Mouse (Mus musculus): ENCODE measurements around the gene Rfxank. TPM values are rescaled to one million over a fixed set of nuclear protein-coding genes. Genes with fewer than 3 reads are reported as not detected.

The Rfxank gene
- polyA plus RNA-seq, 1 experiment = 1.8 TPM

DNA sequence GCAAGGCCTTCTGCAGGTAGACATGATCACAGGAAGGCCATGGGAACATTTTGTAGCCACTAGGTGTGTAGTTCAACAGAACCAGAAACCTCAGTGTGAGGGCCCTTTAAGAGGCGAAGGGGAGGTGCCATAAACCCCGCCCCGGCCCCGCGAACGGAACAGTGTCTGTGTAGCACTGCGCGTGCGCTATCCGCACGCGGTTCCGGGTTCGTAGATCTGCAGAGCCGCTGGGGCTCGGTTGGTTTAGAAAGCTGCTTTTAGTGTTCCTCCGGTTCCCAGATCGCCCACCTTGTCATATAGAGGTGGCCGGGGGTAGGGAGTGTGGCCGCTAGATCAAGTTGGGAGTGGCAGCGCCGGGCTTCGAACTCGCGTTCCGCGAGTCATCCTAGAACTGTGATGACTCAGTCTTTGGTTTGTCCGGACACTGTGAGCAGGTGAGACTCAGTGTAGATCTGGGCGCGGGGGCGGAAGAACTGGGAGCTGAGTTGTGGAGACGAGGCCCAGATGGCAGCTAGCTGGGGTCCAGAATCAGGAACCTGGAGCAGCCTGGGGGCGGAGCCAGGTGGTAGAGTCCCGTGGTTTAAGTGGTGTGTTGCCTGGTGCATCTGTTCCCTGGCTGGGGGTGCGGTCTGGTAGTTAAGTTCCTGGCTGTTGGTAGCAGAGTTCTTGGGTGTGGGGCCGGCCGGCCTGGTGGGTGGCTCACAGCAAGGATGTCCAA lies 7.6 kb downstream of the Rfxank start, which contains the start of gene Nr2c2ap:
Gene Nr2c2ap (plus strand): TSS at position 168 of the 718 bp plus-strand sequence.
- H3K9me3 ChIP-seq (ENCODE audit: control insufficient read depth, low read length) = no peaks in the 10 kb centered on the region
- H3K36me3 ChIP-seq (ENCODE audit: control insufficient read depth) = peaks cover 41% of the 10 kb centered on the region
- TF ChIP-seq GATA1 (IDR thresholded peaks at IDR 0.05; ENCODE audit: low read length) = no peak
- TF ChIP-seq TAL1 (IDR thresholded peaks at IDR 0.05; ENCODE audit: low read length) = no peak
- H3K27me3 ChIP-seq (ENCODE audit: control insufficient read depth) = no peaks in the 10 kb centered on the region
- peak within 1 kb of the TSS; percentile 81 for H3K4me3 ChIP-seq (replicated peaks)
- peaks cover 46% of the 10 kb centered on the region for H3K4me1 ChIP-seq (ENCODE audit: control insufficient read depth)

DNA sequence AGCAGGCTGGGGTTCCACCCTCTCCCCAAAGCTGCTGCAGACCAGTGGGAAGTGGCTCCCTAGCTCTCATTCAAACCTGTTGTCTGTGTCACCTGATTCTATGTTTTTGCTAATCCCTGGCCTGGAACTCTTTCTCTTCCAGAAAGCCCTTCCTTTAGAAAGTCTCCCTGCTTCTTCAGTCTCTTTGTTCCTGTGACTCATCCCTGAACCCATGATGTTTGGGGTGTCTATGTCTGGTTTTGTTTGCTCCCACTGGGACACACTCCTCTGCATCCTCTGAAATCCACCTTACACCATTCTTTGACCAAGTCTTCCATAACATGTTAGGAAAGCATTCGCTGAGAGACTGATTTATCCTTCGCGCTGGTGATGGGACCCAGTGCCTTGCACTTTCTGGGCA lies 8.9 kb downstream of the Rfxank start:
- Histone ChIP-seq H3K27me3 (ENCODE audit: control insufficient read depth) (peaks cover 5% of the 10 kb centered on the region), H3K4me3 (replicated peaks) (no peak overlapping the region), H3K4me1 (ENCODE audit: control insufficient read depth) (peaks cover 39% of the 10 kb centered on the region), H3K9me3 (ENCODE audit: control insufficient read depth, low read length) (no peaks in the 10 kb centered on the region), H3K36me3 (ENCODE audit: control insufficient read depth) (peaks cover 28% of the 10 kb centered on the region)
- no peak for TF ChIP-seq GATA1 (IDR thresholded peaks at IDR 0.05; ENCODE audit: low read length)
- no peak for TF ChIP-seq TAL1 (IDR thresholded peaks at IDR 0.05; ENCODE audit: low read length)

- no peak for TF ChIP-seq GATA1 (IDR thresholded peaks at IDR 0.05; ENCODE audit: low read length)
- TF ChIP-seq TAL1 (IDR thresholded peaks at IDR 0.05; ENCODE audit: low read length) = no peak
- H3K4me3 ChIP-seq (replicated peaks) = no peak overlapping the region
- peaks cover 10% of the 10 kb centered on the region for H3K27me3 ChIP-seq (ENCODE audit: control insufficient read depth)
- H3K36me3 ChIP-seq (ENCODE audit: control insufficient read depth) = peaks cover 22% of the 10 kb centered on the region
- H3K4me1 ChIP-seq (ENCODE audit: control insufficient read depth) = peaks cover 33% of the 10 kb centered on the region
- no peaks in the 10 kb centered on the region for H3K9me3 ChIP-seq (ENCODE audit: control insufficient read depth, low read length)
Observed at GRCm38 (mm10) chr8:70129309-70129952, 9.5 kb downstream of the Rfxank start.

DNA sequence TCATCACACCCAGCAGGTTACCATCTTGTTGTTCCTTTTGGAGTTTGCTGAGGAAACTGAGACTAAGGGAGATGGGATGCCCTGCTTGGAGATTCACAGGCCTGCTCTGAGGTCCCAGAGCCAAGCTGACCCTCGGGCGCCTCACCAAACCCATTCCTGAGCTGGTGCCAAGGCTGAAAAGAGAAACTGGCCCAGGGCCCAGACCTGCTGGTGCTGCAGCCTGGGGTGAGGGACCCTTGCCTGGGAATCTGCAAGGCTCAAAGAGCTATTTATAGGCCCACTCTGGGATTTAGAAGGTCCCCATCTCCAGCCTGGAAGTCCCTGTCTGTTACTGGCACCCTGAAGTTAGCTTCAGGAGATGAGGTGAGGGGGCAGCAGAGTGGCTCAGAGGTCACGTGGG lies 10.5 kb downstream of the Rfxank start:
- Histone ChIP-seq H3K27me3 (ENCODE audit: control insufficient read depth) (peaks cover 17% of the 10 kb centered on the region), H3K4me3 (replicated peaks) (no peak overlapping the region), H3K4me1 (ENCODE audit: control insufficient read depth) (peaks cover 25% of the 10 kb centered on the region), H3K36me3 (ENCODE audit: control insufficient read depth) (peaks cover 12% of the 10 kb centered on the region), H3K9me3 (ENCODE audit: control insufficient read depth, low read length) (no peaks in the 10 kb centered on the region)
- TF ChIP-seq TAL1 (IDR thresholded peaks at IDR 0.05; ENCODE audit: low read length) = no peak
- no peak for TF ChIP-seq GATA1 (IDR thresholded peaks at IDR 0.05; ENCODE audit: low read length)

- H3K4me1 ChIP-seq (ENCODE audit: control insufficient read depth) = no peaks in the 10 kb centered on the region
- peaks cover 43% of the 10 kb centered on the region for H3K27me3 ChIP-seq (ENCODE audit: control insufficient read depth)
- H3K4me3 ChIP-seq (replicated peaks) = no peak overlapping the region
- H3K36me3 ChIP-seq (ENCODE audit: control insufficient read depth) = no peaks in the 10 kb centered on the region
- TF ChIP-seq GATA1 (IDR thresholded peaks at IDR 0.05; ENCODE audit: low read length) (no peak), TAL1 (IDR thresholded peaks at IDR 0.05; ENCODE audit: low read length) (no peak)
- H3K9me3 ChIP-seq (ENCODE audit: control insufficient read depth, low read length) = no peaks in the 10 kb centered on the region
Observed at GRCm38 (mm10) chr8:70124992-70125391, 14.0 kb downstream of the Rfxank start.

DNA sequence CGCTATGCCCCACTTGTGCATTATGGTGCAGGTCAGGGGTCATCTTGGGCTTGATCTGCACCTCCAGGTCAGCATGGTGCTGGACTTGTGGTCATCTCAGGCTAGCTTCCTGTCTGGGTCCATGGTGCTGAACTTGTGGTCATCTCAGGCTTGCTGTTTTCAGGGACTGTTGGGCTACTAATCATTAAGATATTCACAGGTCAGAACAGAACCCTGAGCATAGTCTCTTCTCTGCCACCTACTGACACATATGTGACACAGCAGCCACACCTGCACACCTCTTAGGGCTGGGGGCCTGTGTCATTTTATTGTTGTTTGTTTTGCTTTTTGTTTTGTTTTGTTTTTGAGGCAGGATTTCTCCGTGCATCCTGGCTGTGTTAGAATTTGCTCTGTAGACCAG lies 16.1 kb downstream of the Rfxank start:
- TF ChIP-seq TAL1 (IDR thresholded peaks at IDR 0.05; ENCODE audit: low read length) (no peak), GATA1 (IDR thresholded peaks at IDR 0.05; ENCODE audit: low read length) (no peak)
- no peaks in the 10 kb centered on the region for H3K4me1 ChIP-seq (ENCODE audit: control insufficient read depth)
- H3K27me3 ChIP-seq (ENCODE audit: control insufficient read depth) = peaks cover 65% of the 10 kb centered on the region
- no peak overlapping the region for H3K4me3 ChIP-seq (replicated peaks)
- H3K9me3 ChIP-seq (ENCODE audit: control insufficient read depth, low read length) = no peaks in the 10 kb centered on the region
- no peaks in the 10 kb centered on the region for H3K36me3 ChIP-seq (ENCODE audit: control insufficient read depth)

GRCm38 (mm10) chr8:70120667-70121066 lies 18.3 kb downstream of the Rfxank start, which contains the start of gene Ncan:
Gene Ncan, minus strand, starts transcription at chr8:70120873.
- Histone ChIP-seq H3K9me3 (ENCODE audit: control insufficient read depth, low read length) (no peaks in the 10 kb centered on the region), H3K36me3 (ENCODE audit: control insufficient read depth) (no peaks in the 10 kb centered on the region), H3K4me3 (replicated peaks) (no peak within 1 kb of the TSS), H3K27me3 (ENCODE audit: control insufficient read depth) (peaks cover 83% of the 10 kb centered on the region), H3K4me1 (ENCODE audit: control insufficient read depth) (no peaks in the 10 kb centered on the region)
- no peak for TF ChIP-seq GATA1 (IDR thresholded peaks at IDR 0.05; ENCODE audit: low read length)
- no peak for TF ChIP-seq TAL1 (IDR thresholded peaks at IDR 0.05; ENCODE audit: low read length)

- peaks cover 87% of the 10 kb centered on the region for H3K27me3 ChIP-seq (ENCODE audit: control insufficient read depth)
- H3K4me3 ChIP-seq (replicated peaks) = no peak overlapping the region
- H3K9me3 ChIP-seq (ENCODE audit: control insufficient read depth, low read length) = no peaks in the 10 kb centered on the region
- no peaks in the 10 kb centered on the region for H3K36me3 ChIP-seq (ENCODE audit: control insufficient read depth)
- no peaks in the 10 kb centered on the region for H3K4me1 ChIP-seq (ENCODE audit: control insufficient read depth)
- no peak for TF ChIP-seq TAL1 (IDR thresholded peaks at IDR 0.05; ENCODE audit: low read length)
- no peak for TF ChIP-seq GATA1 (IDR thresholded peaks at IDR 0.05; ENCODE audit: low read length)
Observed at GRCm38 (mm10) chr8:70118726-70119700, 19.9 kb downstream of the Rfxank start.
